Mouse (Mus musculus) hindbrain, embryonic 16.5 days (tissue): Measurements from ENCODE around the gene Npc2. TPM values are rescaled to one million over a fixed set of nuclear protein-coding genes. Genes with fewer than 3 reads are reported as not detected.

ENCODE experiments used
- ATAC-seq: fragments of 200-750 bp; cut with Nextera tagmentation; 2 replicates; pipeline ENCODE4 v1.8.0; 2017; ENCODE audit warnings: moderate TSS enrichment, moderate library complexity
- H3K27ac ChIP-seq: fragments of 300-500 bp; sonication (generic); 2 replicates; pipeline ENCODE4 v1.5.1; 2014; ENCODE audit warnings: low read depth, mild to moderate bottlenecking, control low read depth, low read length, moderate library complexity
- H3K27me3 ChIP-seq: fragments of 300-500 bp; sonication (generic); replicated peaks from 2 replicates; pipeline ENCODE4 v1.6.1; 2014; ENCODE audit warnings: low read length; ENCODE audit not compliant: control insufficient read depth, insufficient read depth
- H3K36me3 ChIP-seq: fragments of 300-500 bp; sonication (generic); 2 replicates; pipeline ENCODE4 v1.6.1; 2014; ENCODE audit warnings: mild to moderate bottlenecking, low read length, moderate library complexity, mixed read lengths; ENCODE audit not compliant: control insufficient read depth, insufficient read depth
- H3K4me1 ChIP-seq: fragments of 300-500 bp; sonication (generic); 2 replicates; pipeline ENCODE4 v1.6.1; 2014; ENCODE audit warnings: low read depth, low read length; ENCODE audit not compliant: control insufficient read depth, insufficient read depth
- H3K4me2 ChIP-seq: fragments of 300-500 bp; sonication (generic); 2 replicates; pipeline ENCODE4 v1.6.1; 2014; ENCODE audit warnings: mild to moderate bottlenecking, low read length, control low read depth, moderate library complexity
- H3K4me3 ChIP-seq: fragments of 300-500 bp; sonication (generic); 2 replicates; pipeline ENCODE4 v1.5.1; 2014; ENCODE audit warnings: mild to moderate bottlenecking, low read length, control low read depth, moderate library complexity
- H3K9ac ChIP-seq: fragments of 300-500 bp; sonication (generic); 2 replicates; pipeline ENCODE4 v1.6.1; 2014; ENCODE audit warnings: low read depth, mild to moderate bottlenecking, control low read depth, low read length, moderate library complexity
- H3K9me3 ChIP-seq: fragments of 300-500 bp; sonication (generic); 2 replicates; pipeline ENCODE4 v1.6.1; 2014; ENCODE audit warnings: mild to moderate bottlenecking, low read length, moderate library complexity; ENCODE audit not compliant: control insufficient read depth
- WGBS: fragments of 180-500 bp; shearing (Covaris S2); extraction: QIAGEN DNeasy Blood & Tissue Kit; methylation state at CpG from one replicate; pipeline ENCODE4 v1.1.7; 2014; 5-methylcytosine and 5-hydroxymethylcytosine counted together
- polyA plus RNA-seq: library from polyadenylated mRNA; unstranded; fragments of >200 nt; fragmentation: Nextera tagmentation; extraction: Ambion mirVana; gene quantifications from 2 replicates; pipeline ENCODE4 v1.2.1, GENCODE M21; 2015

Npc2 gene
- polyA plus RNA-seq, 1 experiment from 2014 or later, result 57.6 TPM

DNA sequence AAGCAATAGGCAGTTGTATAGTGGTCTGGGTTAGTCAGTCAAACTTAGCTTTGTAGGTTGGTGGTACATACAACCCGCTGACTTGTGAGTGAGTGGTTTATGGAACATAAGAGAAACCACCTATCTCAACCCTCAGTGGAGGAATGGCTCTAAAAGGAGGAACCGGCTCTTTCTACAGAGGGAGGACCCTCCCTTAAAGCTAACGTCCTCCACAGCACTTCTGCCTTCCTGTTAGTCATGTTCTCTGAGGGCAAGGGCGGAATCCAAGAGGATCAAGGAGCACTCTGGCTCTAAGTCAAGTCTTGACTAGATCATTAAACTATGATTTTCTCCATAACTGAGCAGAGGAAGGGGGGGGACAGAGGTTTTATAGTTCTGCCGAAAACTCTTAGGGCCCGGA, 5.4 kb downstream of the Npc2 start:
- no peaks in the 10 kb centered on the region for H3K9me3 ChIP-seq
- 95% methylated on average over 6 of the region's 6 CpGs for WGBS
- H3K4me1 ChIP-seq, result peaks cover 11% of the 10 kb centered on the region
- H3K4me3 ChIP-seq, result no peak overlapping the region
- no peak overlapping the region for H3K9ac ChIP-seq
- peaks cover 10% of the 10 kb centered on the region for H3K36me3 ChIP-seq
- no peak overlapping the region for H3K27ac ChIP-seq
- no peak overlapping the region for H3K4me2 ChIP-seq
- no peak for ATAC-seq
- H3K27me3 ChIP-seq, result no peaks in the 10 kb centered on the region

DNA sequence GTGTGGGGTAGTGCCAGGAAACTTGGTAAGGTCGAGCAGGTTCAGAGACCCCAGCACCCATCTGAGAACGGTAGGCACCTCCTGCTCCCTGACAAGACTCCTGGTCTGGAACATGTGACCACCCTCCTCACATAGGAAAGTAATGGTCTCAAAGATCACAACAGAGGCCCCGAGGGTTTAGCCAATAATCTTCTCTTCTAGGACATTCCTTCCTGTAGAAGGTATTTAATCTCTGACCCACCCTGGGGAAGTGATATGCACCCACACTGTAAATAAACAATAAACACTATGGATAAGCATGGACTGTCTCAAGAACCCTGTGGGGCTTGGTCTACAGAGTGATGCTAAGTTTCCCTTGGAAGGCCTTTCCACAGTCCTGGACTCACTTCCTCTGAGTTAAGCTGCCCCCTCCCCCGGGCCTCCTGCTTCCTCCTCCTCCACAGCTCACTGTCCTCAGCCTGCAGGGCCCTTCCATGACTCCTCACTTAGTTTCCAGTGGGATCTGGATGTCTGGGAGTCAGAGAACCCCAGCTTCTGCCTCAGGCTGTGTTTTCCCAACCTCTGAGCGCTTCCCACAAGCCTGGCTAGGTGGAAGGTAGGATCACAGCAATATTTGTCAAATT, 6.7 kb downstream of the Npc2 start:
- Histone ChIP-seq H3K27me3 (no peaks in the 10 kb centered on the region), H3K4me1 (peaks cover 3% of the 10 kb centered on the region), H3K9ac (no peak overlapping the region), H3K9me3 (no peaks in the 10 kb centered on the region), H3K4me3 (no peak overlapping the region), H3K36me3 (peaks cover 10% of the 10 kb centered on the region), H3K27ac (no peak overlapping the region), H3K4me2 (no peak overlapping the region)
- WGBS, result 90% methylated on average over 5 of the region's 5 CpGs
- no peak for ATAC-seq

DNA sequence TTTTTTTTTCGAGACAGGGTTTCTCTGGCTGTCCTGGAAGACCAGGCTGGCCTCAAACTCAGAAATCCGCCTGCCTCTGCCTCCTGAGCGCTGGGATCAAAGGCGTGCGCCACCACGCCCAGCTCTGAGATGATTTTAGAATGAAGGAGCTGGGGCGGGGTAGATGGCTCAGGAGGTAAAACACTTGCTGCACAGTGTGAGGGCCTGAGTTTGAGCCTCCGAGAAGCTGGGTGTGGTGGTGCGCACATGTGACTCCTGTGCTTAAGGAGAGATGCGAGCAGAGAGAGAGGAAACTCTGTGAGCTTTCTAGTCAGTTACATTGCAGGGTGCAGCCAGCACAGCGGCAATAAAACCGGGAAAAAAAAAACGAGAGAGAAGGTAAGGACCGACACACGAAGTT, 7.4 kb downstream of the Npc2 start:
- WGBS, result 96% methylated on average over 15 of the region's 15 CpGs
- H3K4me3 ChIP-seq, result no peak overlapping the region
- H3K4me1 ChIP-seq, result no peaks in the 10 kb centered on the region
- no peak overlapping the region for H3K27ac ChIP-seq
- no peak overlapping the region for H3K9ac ChIP-seq
- H3K4me2 ChIP-seq, result no peak overlapping the region
- H3K9me3 ChIP-seq, result no peaks in the 10 kb centered on the region
- H3K27me3 ChIP-seq, result no peaks in the 10 kb centered on the region
- H3K36me3 ChIP-seq, result peaks cover 11% of the 10 kb centered on the region
- ATAC-seq, result no peak

DNA sequence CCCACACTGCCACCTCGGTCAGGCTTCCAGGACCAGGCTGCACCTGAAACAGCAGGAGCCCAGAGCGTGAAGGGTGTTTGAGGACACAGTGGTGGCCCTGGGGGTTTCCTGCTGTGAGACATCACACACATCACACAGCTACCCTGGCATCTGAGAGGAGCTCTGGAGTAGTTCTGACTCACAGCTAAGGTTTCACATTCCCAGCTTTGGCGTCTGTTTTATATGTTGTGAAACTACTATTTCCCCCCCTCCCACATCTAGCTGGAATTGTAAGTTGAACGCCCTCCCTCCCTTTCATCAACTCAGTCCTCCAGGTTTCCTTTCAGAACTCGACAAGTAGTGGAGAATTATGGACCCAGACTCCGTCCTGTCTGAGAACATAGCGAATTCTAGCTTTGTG, 8.2 kb downstream of the Npc2 start:
- H3K4me3 ChIP-seq, result no peak overlapping the region
- 91% methylated on average over 7 of the region's 7 CpGs for WGBS
- H3K9me3 ChIP-seq, result no peaks in the 10 kb centered on the region
- H3K27me3 ChIP-seq, result no peaks in the 10 kb centered on the region
- H3K4me2 ChIP-seq, result no peak overlapping the region
- no peak for ATAC-seq
- H3K4me1 ChIP-seq, result no peaks in the 10 kb centered on the region
- H3K9ac ChIP-seq, result no peak overlapping the region
- H3K36me3 ChIP-seq, result peaks cover 13% of the 10 kb centered on the region
- no peak overlapping the region for H3K27ac ChIP-seq

DNA sequence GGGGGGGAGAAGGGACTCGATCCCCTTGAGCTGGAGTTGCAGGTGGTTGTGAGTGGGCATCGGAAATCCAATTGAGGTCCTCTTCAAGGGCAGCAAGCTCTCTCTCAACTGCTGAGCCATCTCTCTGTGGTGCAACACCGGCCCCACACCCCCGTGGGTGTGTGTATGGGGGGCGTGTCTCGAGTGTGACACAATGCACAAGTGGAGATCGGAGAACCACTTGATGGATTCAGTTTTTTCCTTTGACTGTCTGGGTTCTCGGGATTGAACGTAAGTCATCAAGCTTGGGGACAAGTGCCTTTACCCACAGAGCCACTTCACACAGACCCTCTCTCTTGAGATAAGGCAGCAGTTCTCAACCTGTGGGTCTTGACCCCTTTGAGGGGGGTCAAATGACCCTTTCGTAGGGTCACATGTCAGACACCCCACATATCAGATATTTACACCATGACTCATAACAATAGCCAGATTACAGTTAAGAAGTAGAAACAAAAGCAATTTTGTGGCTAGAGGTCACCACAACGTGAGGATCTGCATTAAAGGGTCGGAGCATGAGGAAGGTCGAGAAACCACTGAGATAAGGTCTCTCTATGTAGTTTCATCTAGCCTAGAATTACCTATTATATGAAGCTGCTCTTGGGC, 9.3 kb downstream of the Npc2 start:
- no peak for ATAC-seq
- peaks cover 14% of the 10 kb centered on the region for H3K36me3 ChIP-seq
- 95% methylated on average over 13 of the region's 13 CpGs for WGBS

DNA sequence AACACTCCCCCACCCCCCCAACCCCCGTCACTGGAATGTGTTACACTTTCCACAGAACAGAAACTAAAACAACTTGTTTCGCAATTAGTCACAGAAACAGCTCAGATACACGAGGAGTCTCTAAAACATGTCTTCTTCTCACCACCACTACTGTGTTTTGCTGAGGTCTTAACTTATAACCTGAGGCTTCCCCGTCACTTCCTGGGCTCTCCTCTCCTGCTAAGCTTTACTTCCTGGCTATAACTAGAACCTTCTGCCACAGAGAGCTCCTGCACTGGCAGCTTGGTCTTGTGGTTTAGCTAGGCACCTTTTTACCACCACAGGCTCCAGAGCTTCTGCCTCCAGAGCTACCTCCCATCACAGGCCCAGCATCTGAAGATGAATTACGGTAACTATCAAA, 10.4 kb downstream of the Npc2 start:
- Histone ChIP-seq H3K9ac (no peak overlapping the region), H3K4me2 (no peak overlapping the region), H3K9me3 (no peaks in the 10 kb centered on the region), H3K4me3 (no peak overlapping the region), H3K36me3 (peaks cover 17% of the 10 kb centered on the region), H3K4me1 (no peaks in the 10 kb centered on the region), H3K27me3 (no peaks in the 10 kb centered on the region), H3K27ac (no peak overlapping the region)
- no peak for ATAC-seq
- WGBS, result 85% methylated on average over 5 of the region's 5 CpGs

More for the DNA sequence above, 9.3 kb downstream of the Npc2 start:
- H3K4me1 ChIP-seq, result no peaks in the 10 kb centered on the region
- no peak overlapping the region for H3K9ac ChIP-seq
- no peak overlapping the region for H3K4me3 ChIP-seq
- no peaks in the 10 kb centered on the region for H3K9me3 ChIP-seq
- no peak overlapping the region for H3K27ac ChIP-seq
- H3K4me2 ChIP-seq, result no peak overlapping the region
- H3K27me3 ChIP-seq, result no peaks in the 10 kb centered on the region

- no peak overlapping the region for H3K9ac ChIP-seq
- no peak overlapping the region for H3K4me3 ChIP-seq
- no peak overlapping the region for H3K4me2 ChIP-seq
- 76% methylated on average over 2 of the region's 2 CpGs for WGBS
- no peaks in the 10 kb centered on the region; the same call in 1 of the 2 replicates for H3K4me1 ChIP-seq
- peaks cover 17% of the 10 kb centered on the region for H3K36me3 ChIP-seq
- no peaks in the 10 kb centered on the region for H3K9me3 ChIP-seq
- no peaks in the 10 kb centered on the region for H3K27me3 ChIP-seq
- H3K27ac ChIP-seq, result no peak overlapping the region
- ATAC-seq, result no peak
These were observed 13.9 kb downstream of the Npc2 start for GRCm38 (mm10) chr12:84759063-84759462.

GRCm38 (mm10) chr12:84756016-84756415, 16.9 kb downstream of the Npc2 start:
- Histone ChIP-seq H3K4me2 (no peak overlapping the region), H3K27me3 (no peaks in the 10 kb centered on the region), H3K4me3 (no peak overlapping the region), H3K4me1 (peaks cover 17% of the 10 kb centered on the region), H3K36me3 (peaks cover 9% of the 10 kb centered on the region), H3K9ac (no peak overlapping the region), H3K27ac (no peak overlapping the region), H3K9me3 (no peaks in the 10 kb centered on the region)
- no peak for ATAC-seq
- WGBS, result 92% methylated on average over 10 of the region's 10 CpGs

DNA sequence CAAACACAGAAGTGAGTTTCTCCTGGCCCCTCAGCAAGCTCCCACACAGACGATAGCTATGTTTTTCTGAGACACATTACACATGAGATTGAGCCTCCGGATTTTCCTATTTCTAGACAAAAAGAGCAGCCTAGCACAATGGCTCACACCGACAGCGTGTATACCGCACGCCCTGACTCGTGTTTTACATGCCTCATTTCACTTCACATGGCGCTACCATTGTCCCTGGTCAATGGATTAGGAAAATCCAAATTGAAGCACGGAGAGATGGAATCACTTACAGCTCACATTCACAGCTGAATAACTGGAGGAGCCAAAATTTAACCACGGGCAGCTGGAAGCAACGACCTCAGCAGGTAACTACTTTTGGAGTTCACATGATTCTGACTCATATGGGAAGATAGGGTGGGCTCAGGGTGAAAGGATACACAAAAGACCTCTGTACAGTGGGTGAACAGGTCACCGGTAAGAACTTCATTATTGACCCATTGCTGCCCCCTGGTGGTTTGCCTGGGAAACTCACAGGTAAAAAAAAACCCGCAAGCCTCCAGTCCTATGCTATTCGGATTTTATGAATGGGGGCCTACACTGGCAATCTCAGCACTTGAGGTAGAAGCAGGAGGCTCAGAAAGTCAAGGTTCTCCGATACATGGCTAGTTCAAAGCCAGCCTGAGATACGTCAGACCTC, 17.8 kb downstream of the Npc2 start:
- Histone ChIP-seq H3K4me2 (no peak overlapping the region), H3K27me3 (no peaks in the 10 kb centered on the region), H3K27ac (no peak overlapping the region), H3K9ac (no peak overlapping the region), H3K4me1 (peaks cover 17% of the 10 kb centered on the region), H3K36me3 (peaks cover 7% of the 10 kb centered on the region; the same call in 1 of the 2 replicates), H3K9me3 (no peaks in the 10 kb centered on the region), H3K4me3 (no peak overlapping the region)
- 0 out of 2 replicates have a peak, but pooled peaks have one; percentile 37 for ATAC-seq
- 30% methylated on average over 16 of the region's 16 CpGs for WGBS
